Mouse (Mus musculus): ENCODE measurements around the gene Vmn1r222. TPM values are rescaled to one million over a fixed set of nuclear protein-coding genes. Genes with fewer than 3 reads are reported as not detected.
"Not testable (repeated sequence)": the region's sequence is repeated elsewhere in the genome, so short reads cannot be mapped to it uniquely, and the experiment has no call there.

Gene Vmn1r222
- total RNA-seq (2021), result not detected

GRCm38 (mm10) chr13:23235847-23236246, at the start of gene Vmn1r222:
TSS of gene Vmn1r222 (minus strand) at chr13:23235947.
- DNase-seq (ENCODE audit: low spot score); intact Hi-C loops (cut with DNase I): not testable (repeated sequence)

- intact Hi-C loops (cut with DNase I), result no loop called here
- no peak for DNase-seq (ENCODE audit: low spot score)
Measured at GRCm38 (mm10) chr13:23285191-23285920, 49.6 kb upstream of the Vmn1r222 start.

GRCm38 (mm10) chr13:23279992-23280391, 44.2 kb upstream of the Vmn1r222 start:
- no peak for DNase-seq (ENCODE audit: low spot score)

DNA sequence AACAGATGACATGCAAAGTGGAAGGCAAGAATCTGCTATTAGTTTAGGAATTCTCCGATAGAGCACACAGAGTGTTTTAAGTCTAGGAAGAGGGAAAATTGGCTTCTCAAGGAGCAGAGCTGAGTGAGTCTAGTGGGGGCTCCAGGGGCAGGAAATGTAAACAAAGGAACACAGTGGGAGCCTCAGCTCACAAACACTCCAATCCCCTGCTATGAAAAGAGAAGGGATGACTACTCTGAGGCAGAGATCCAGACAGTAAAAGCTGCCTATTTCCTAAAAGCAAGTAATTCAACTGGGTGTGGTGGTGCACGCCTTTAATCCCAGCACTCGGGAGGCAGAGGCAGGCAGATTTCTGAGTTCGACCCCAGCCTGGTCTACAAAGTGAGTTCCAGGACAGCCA, 43.8 kb upstream of the Vmn1r222 start:
- intact Hi-C loops (cut with DNase I), result no loop called here
- no peak for DNase-seq (ENCODE audit: low spot score)

More at GRCm38 (mm10) chr13:23279992-23280391, 44.2 kb upstream of the Vmn1r222 start:
- intact Hi-C loops (cut with DNase I), result no loop called here

DNA sequence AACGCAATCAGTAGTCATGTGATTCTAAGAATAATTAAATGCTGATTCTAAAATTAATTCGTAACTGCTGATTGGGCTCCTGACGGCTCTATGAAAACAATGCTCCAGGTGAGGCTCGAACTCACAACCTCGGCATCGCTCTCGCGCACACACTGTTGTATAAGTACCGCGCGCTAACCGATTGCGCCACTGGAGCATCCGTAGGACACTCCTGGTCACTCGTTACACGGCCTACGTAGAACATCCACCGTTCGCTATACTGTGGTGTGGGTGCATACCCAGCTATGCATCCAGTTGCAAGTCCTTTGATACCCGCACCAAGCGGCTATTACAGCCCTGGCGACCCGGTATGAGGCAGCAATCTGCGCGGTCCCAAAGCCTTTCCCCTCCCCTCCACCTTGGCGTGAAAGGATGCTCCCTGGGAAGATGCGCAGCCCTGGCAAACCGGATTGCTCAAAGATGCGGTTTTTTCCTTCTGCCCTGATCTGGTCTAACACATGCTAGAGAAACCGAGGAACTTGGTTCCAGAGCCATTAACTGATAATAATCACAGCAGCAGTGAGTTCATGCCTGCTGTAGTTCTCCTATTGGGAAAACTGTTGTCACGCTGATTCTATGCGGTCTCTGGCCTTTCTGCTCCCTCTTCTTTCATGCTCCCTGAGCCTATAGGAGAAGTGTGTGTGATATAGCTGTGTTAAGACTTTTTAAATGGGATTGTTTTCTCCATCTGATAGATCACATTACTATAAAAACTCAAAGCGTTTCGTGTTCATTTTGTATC, 34.8 kb upstream of the Vmn1r222 start:
- no peak for DNase-seq (ENCODE audit: low spot score)
- intact Hi-C loops (cut with DNase I), result no loop called here

- intact Hi-C loops (cut with DNase I), result no loop called here
- no peak for DNase-seq (ENCODE audit: low spot score)
Measured at GRCm38 (mm10) chr13:23269681-23270080, 33.9 kb upstream of the Vmn1r222 start.

DNA sequence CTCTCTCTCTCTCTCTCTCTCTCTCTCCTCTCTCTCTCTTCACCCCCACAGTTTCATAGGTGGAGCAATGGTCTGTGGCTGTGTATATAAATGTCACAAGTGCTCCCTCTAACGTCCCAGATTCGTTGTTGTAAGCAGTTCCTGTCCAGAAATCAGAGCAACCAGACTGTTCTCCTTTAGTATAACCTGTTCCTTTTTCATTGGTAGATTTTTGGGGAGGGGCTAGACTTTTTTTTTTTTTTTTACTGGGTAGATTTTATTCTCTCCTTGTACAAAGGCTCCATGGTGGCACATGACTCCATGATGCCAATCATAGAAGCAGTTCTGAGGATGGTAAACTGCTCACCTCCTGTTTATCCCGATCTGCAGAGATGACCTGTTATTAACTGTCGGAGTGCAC, 33.4 kb upstream of the Vmn1r222 start:
- intact Hi-C loops (cut with DNase I); DNase-seq (ENCODE audit: low spot score): not testable (repeated sequence)

DNA sequence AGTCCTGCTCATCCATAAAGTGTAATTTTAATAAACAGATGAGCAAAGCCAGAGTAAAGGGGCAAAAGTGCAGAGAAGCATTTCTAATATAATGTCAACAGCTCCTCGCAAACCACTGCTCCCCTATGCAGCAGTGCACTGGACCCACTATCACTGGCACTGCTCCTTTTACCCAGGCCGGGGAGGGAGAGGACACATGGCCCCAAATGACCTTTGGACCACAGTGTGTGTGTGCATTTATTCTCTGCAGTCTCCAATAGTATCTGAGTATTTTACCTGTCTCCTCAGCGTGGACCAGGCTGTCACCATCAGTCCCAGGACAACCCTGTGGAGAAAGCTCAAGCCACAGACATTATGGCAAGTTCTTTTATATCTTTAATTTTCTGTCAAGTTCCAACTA, 32.9 kb upstream of the Vmn1r222 start:
- DNase-seq (ENCODE audit: low spot score); intact Hi-C loops (cut with DNase I): not testable (repeated sequence)

- no peak for DNase-seq (ENCODE audit: low spot score)
- intact Hi-C loops (cut with DNase I), result no loop called here
Measured at GRCm38 (mm10) chr13:23258546-23259048, 22.9 kb upstream of the Vmn1r222 start.

DNA sequence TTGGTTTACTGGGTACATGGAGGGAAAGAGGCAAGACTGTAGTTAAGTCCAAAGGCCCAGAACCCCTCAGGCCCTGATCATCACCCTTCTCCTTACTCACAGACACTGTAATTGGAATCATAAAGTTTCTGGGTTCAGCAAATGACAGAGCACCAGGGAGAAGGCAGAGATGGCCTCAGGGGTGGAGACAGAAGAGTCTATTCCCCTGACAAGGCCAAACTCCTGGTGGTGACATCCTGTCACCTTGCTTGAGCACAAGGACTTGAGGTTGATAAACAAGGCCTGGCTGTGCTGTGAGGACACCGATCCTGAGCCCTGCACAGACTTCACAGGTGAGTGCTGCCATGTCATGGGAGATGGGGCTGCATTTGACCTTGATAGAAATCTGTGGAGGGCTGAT, 11.1 kb upstream of the Vmn1r222 start, which contains the start of gene Vmn1r223:
Vmn1r223 (plus strand) TSS at position 301 of the 400 bp plus-strand sequence.
- intact Hi-C loops (cut with DNase I); DNase-seq (ENCODE audit: low spot score): not testable (repeated sequence)

- DNase-seq (ENCODE audit: low spot score); intact Hi-C loops (cut with DNase I): not testable (repeated sequence)
Measured at GRCm38 (mm10) chr13:23213827-23214226, 21.9 kb downstream of the Vmn1r222 start, which contains the start of gene Vmn1r221. TSS of gene Vmn1r221 (plus strand) at chr13:23214127.

- intact Hi-C loops (cut with DNase I); DNase-seq (ENCODE audit: low spot score): not testable (repeated sequence)
Measured at GRCm38 (mm10) chr13:23203885-23204284, 31.9 kb downstream of the Vmn1r222 start.

DNA sequence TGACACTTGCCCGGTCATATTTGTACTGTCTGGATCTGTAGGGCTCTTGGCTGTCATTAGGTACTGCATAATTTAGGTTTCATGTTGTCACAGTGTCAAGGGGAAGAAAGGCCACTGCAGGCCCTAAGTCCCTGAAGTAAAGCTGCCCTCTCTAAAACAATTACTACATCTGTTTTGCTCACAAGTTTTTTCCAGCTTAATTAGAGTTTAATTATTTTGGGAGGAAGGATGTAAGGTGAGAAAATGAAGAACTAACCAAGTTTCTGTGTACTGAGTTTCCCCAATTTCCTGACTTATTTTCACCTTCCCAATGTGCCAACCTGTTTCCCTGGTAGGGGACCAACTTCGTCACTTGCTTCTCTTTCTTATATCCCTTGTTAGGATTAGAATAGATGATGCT, 47.9 kb downstream of the Vmn1r222 start, which contains the start of gene Vmn1r220:
Vmn1r220 (minus strand) TSS at position 101 of the 400 bp plus-strand sequence.
- no peak for DNase-seq (ENCODE audit: low spot score)
- intact Hi-C loops (cut with DNase I), result no loop called here

Other genes starting within 250 kb of the Vmn1r222 start
- not detected for gene Vmn1r213, start 228.3 kb downstream of the Vmn1r222 start, total RNA-seq (2021)
- not detected for gene Vmn1r214, start 205.5 kb downstream of the Vmn1r222 start, total RNA-seq (2021)
- not detected for gene Vmn1r215, start 167.9 kb downstream of the Vmn1r222 start, total RNA-seq (2021)
- gene Vmn1r217, start 117.7 kb downstream of the Vmn1r222 start, total RNA-seq (2021), result not detected
- gene Vmn1r218, start 102.8 kb downstream of the Vmn1r222 start, total RNA-seq (2021), result not detected
- gene Vmn1r219, start 76.6 kb downstream of the Vmn1r222 start, total RNA-seq (2021), result not detected
- gene Vmn1r220, start 48.0 kb downstream of the Vmn1r222 start, total RNA-seq (2021), result not detected
- gene Vmn1r221, start 21.8 kb downstream of the Vmn1r222 start, total RNA-seq (2021), result not detected
- gene Vmn1r223, start 11.2 kb upstream of the Vmn1r222 start, total RNA-seq (2021), result not detected
- gene Zfp322a, start 133.3 kb upstream of the Vmn1r222 start, total RNA-seq (2021), result 10 to 100 TPM; 16.8 to 20.2 TPM
- gene Abt1, start 187.9 kb upstream of the Vmn1r222 start, total RNA-seq (2021), result 1 to 10 TPM; 3.9 to 4.4 TPM
- not detected for gene Btn1a1, start 230.0 kb upstream of the Vmn1r222 start, total RNA-seq (2021)